Mouse (Mus musculus): ENCODE results near the gene Rbm25.

GRCm38 (mm10) chr12:83708160-83709092 is 77.4 kb downstream of the Rbm25 start:
- TF ChIP-seq CTCF (IDR thresholded peaks at IDR 0.05; ENCODE audit: low read depth) (no peak), EP300 (optimal IDR thresholded peaks at IDR 0.05) (no peak)
